Mouse (Mus musculus): ENCODE measurements at regions not wholly inside any gene's neighbourhood (a gene's known extent, or its start where the extent isn't known, plus 50 kb on each side); places are given as distances from the start of the nearest gene placed in this dataset.

GRCm38 (mm10) chr7:71992526-71992925 is 313.9 kb downstream of the Mctp2 start:
- TF ChIP-seq POLR2A (IDR thresholded peaks at IDR 0.05; ENCODE audit: extremely low read depth, insufficient read depth, low read length): no peak
- no peak for TF ChIP-seq CTCF (IDR thresholded peaks at IDR 0.05; ENCODE audit: low read depth, low read length)

All from liver, adult 2 months (tissue).